Mouse (Mus musculus) cerebellum, postnatal 4 days (tissue): Measurements from ENCODE around the gene Cdc34b.
A peak's percentile ranks its signal among the peaks of the same experiment; 100 is the strongest.
"Not testable (repeated sequence)": the region's sequence is repeated elsewhere in the genome, so short reads cannot be mapped to it uniquely, and the experiment has no call there.

Experiments
- DNase-seq, 2 experiments: peaks; one replicate each; pipeline ENCODE4 v3.0.0; 2022; ENCODE audit warnings: low spot score in 2 of 2, mixed read lengths in 1 of 2

Cdc34b gene

DNA sequence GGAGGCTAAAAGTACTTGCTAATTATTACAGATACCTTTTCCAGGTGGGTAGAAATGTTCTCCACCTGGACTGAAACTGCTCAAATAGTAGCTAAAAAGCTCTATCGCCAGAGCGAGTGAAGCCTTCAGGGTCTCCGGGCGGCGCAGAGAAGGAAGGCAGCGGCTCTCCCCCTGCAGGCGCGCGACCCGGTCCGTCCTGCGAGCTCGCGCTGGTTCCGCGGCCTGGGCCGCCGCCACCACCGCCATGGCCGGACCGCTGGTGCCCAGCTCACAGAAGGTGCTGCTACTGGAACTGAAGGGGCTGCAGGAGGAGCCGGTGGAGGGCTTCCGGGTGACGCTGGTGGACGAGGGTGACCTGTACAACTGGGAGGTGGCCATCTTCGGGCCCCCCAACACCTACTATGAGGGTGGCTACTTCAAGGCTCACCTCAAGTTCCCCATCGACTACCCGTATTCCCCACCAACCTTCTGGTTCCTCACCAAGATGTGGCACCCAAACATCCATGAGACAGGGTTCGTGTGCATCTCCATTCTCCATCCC lies at the start of gene Cdc34b:
TSS of gene Cdc34b (plus strand) at position 51 of the 541 bp plus-strand sequence.
- DNase-seq = no peak

DNA sequence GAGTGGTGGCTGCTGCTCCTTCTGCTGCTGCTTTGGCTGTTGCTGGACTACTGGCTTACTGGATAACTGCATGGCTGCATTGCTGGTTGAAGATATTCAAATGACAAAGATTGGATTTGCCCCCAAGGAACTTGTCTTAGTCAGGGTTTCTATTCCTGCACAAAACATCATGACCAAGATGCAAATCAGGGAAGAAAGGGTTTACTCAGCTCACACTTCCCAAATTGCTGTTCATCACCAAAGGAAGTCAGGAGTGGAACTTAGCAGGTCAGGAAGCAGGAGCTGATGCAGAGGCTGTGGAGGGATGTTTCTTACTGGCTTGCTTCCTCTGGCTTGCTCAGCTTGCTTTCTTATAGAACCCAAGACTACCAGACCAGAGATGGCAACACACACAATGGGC lies 49.1 kb upstream of the Cdc34b start:
- DNase-seq = not testable (repeated sequence)

DNA sequence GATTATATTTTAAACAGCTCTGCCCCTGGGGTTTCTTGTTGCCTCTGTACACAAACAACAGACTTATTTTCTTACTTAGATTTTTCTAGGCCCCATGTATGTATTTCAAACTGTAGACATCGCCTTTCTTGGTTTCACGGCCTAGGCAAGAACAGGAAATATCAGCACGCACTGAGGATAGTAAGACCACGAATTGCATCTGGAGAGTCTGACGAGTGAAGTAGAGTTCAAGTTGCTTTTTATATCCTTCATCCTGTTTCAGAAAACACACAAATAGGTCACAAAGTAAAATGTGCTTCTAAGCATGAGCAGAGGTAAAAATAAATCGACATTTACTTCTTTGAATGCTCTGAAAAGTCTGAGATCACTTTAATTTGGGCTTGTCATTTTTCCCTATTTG lies 46.1 kb upstream of the Cdc34b start:
- DNase-seq = no peak

GRCm38 (mm10) chr11:94697140-94697539 lies 44.4 kb upstream of the Cdc34b start:
- DNase-seq = no peak

DNA sequence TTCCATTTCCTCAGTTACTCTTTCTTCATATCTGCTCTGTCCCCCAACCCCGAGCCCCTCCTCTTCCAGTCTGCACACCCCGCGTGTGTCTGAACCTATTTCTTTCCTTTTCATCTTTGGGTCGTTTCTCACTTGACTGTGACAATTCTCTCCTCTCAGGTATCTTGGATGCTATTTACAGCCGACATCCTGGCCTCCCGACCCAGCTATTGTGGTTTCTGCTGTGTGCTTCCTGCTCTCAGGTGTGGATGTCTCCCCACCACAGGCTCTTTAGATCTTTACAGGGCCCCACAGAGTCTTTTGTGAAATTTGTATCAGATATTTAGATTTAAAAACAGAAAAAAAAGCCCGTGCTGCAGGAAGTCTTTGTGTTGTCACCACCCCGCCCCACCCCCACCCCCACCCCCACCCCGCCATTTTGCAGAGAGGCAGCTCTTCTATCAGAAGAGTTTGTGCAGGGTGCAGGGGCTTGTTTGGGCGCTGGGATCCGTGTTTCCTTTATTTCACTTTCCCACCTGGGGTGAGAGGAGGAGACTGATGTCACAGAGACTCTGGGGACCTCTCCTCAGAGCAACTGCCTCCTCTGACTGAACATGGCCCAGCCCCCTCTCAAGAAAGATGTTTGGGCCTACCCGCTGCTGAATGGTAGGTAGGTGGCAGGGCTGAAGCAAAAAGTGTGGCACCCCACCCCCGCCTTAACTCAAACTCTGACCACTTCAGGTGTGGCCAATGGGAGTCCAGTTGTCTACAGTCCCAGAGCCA lies 43.7 kb upstream of the Cdc34b start:
- no peak for DNase-seq

- DNase-seq = no peak
Measured at GRCm38 (mm10) chr11:94699399-94699798, 42.2 kb upstream of the Cdc34b start.

GRCm38 (mm10) chr11:94701401-94702215 lies 40.0 kb upstream of the Cdc34b start:
- peak in 1 of 2 experiments; percentile 20 for DNase-seq

GRCm38 (mm10) chr11:94702216-94702610 lies 39.4 kb upstream of the Cdc34b start:
- DNase-seq = no peak

DNA sequence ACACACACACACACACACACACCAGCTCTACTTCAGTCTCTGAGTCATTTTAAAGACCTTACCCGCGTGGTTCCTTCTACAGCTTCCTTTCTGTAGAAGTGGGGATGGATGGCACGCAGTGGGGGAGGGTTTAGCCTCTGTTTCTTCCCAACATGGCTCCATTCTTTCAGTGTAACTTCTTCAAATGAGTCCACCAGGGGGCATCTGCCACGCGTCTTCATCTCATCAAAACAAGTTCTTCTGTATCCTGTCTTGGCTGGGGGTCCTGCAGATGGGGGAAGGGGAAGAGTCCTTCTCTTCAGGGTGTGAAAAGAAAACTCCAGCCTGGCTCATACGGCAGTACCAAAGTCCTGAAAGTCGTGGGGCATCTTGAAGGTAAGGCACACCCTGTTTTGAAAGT lies 37.6 kb upstream of the Cdc34b start:
- DNase-seq = peak in 1 of 2 experiments; percentile 39

GRCm38 (mm10) chr11:94704472-94704871 lies 37.1 kb upstream of the Cdc34b start, which contains the start of gene Gm11541:
Gene Gm11541, minus strand, starts transcription at chr11:94704499.
- peak in 1 of 2 experiments; percentile 72 for DNase-seq

DNA sequence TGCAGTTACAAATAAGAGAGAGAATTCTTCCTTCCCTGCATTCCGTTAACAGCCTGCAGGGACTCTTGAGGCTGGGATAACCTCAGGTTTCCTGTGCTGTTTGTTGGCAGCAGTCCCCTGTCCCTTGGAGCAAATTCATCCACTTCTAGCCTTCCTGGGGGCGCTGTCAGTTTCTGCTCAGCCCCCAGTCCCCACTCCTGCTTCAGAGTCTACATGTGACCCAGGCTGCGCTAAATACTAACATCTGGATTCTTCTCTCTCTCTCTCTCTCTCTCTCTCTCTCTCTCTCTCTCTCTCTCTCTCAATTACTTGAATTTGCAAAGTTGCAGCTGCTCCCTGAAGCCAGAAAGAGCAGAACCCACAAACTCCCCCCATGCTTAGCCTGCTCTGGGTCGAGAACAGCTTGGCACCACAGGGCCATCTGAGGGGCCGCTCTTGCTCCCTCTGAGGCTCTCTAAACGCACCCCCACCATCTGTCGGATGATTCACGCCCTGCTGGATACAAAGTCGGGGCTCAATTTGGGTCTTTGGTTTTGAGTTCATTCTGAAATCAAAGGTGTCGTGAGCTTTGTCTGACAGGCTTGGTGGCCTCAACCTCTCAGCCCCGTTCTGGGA lies 28.2 kb upstream of the Cdc34b start:
- DNase-seq = no peak

DNA sequence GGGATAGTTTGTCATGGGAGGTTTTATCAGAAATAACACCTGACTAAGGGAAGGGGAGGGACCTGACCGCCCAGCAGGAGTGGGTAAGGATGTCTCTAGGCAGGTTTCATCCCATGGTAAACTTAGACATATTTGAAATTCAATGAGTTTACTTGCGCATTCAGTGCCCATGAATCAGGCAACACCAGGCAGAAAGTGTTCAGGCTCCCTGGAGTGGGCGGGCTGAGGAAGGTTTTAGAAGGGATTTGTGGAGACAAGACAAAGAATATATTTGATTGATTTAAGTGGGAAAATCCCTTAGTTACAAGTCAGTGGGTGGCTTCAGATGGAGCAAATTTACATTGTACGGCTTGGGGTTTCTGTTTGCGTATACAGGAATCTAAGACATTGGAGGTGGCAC lies 26.0 kb upstream of the Cdc34b start:
- no peak for DNase-seq

GRCm38 (mm10) chr11:94716754-94717153 lies 24.8 kb upstream of the Cdc34b start:
- peak in 1 of 2 experiments; percentile 32 for DNase-seq

DNA sequence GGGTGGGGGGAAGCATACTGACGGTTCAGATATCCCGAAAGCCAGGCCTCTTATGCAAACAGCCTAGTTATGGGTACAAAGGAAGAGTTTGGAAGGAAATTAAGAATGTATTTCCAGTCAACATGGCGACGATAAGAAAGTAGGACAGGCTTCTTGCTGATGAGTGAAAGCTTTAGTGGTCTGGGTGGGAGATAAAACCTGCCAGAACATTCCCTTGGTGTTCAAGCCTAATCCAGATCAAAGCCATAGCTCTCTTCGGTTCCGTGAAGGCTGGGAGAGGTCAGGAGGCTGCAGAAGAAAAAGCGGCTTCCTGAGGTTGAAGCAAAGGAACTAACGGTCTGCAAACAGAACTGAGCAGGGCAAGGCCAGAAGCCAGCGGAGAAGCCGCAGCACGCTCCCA lies 24.3 kb upstream of the Cdc34b start:
- no peak for DNase-seq

GRCm38 (mm10) chr11:94718113-94718909 lies 23.3 kb upstream of the Cdc34b start:
- DNase-seq = no peak

GRCm38 (mm10) chr11:94719216-94719615 lies 22.4 kb upstream of the Cdc34b start:
- DNase-seq = no peak

DNA sequence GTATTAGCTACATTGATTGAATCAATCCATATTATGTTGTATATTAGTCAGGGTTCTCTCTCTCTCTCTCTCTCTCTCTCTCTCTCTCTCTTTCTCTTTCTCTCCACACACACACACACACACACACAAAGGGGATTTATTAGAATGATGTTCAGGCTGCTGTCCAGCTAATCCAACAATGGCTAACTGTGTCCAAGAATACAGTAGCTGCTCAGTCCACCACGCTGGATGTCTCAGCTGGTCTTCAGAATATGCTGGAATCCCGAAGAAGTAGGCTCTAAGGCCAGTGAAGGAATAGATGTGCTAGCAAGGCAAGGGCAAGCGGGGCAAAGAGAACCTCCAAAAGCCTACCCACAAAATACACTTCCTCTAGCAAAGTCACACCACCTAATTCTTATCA lies 14.3 kb upstream of the Cdc34b start:
- no peak for DNase-seq

DNA sequence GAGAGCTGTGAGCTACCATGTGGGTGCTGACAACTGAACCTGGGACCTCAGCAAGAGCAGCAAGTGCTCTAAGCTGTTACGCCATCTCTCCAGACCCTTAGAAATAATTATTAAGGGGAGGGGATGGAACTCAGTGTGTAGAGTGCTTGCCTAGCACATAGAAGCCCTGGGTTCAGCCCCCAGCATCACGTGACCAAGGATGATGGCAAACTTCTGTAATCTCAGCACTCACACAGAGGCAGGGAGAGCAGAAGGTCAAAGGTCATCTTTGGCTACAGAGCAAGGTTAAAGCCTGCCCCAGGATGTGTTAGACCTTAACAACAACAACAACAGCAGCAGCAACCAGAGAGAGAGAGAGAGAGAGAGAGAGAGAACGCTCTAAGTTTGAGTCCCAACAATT lies 13.0 kb upstream of the Cdc34b start:
- no peak for DNase-seq

DNA sequence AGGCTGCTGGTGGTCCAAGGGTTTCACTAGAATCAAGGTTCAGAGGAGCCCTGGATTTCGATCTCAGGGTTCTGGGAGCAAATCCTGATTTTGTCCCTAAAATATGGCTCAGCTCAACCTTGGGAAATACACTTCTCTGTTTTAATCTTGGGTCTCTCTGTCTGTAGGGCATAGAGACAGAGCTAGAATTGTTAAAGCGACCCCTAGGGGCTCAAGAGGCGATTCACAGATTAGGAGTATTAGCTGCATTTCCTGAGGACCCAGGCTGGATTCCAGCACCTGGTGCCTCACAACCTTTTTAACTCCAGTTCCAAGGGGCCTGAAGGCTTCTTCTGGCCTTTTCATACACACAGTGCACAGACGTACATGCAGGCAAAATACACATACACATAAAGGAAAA lies 12.0 kb upstream of the Cdc34b start:
- no peak for DNase-seq

DNA sequence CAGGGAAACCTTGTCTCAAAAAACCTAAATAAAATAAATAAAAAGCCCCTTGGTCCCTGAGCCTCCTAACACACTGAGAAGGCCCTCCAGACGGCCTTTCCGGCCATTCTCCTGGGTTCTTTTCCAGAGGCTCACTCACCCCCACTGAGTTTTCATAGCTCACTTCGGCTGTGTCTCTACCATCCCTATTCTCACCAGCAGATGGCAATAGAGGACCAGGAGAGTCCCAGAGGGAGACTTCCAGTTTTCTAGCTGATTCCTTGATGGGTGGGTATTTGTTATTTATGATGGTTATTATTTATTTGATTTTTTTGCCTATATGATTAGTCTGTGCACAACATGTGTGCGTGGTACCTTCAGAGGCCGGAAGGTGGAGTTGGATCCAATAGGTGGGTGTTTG lies 11.3 kb upstream of the Cdc34b start:
- peak; percentile 62 to 80 for DNase-seq

DNA sequence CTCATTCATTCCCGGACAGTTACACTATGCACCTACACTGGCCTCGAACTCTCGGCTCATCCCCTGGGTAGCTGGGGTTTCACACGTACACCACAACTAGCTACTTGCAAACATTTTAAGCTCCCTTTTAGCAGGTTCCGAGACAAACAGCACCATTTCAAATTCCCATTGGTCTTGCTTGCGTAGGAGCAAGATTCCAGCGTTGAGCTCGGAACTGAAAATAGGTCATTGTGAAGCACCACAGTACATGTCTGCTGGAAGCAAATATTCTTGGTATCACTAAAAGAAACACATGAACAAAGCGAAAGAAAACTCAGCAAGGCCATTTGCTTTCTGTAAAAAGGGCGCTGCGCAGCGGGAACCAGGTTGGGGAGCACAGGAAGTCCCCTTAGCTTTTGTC lies 10.4 kb upstream of the Cdc34b start:
- DNase-seq = no peak
